Mouse (Mus musculus) midbrain, postnatal 0 days (tissue): Measurements from ENCODE around the gene 4921536K21Rik. TPM values are rescaled to one million over a fixed set of nuclear protein-coding genes. Genes with fewer than 3 reads are reported as not detected.

Source experiments
- ATAC-seq: fragments of 200-750 bp; cut with Nextera tagmentation; 2 replicates; pipeline ENCODE4 v1.8.0; 2017; ENCODE audit warnings: moderate number of reproducible peaks, mild to moderate bottlenecking, moderate TSS enrichment, moderate library complexity; ENCODE audit not compliant: low FRiP score
- DNase-seq: peaks from one replicate; pipeline ENCODE4 v3.0.0-alpha.2; 2015; ENCODE audit warnings: low spot score
- H3K27ac ChIP-seq: fragments of 300-500 bp; sonication (generic); 2 replicates; pipeline ENCODE4 v1.5.1; 2014; ENCODE audit warnings: low read depth, mild to moderate bottlenecking, low read length, mixed read lengths
- H3K27me3 ChIP-seq: fragments of 300-500 bp; sonication (generic); 2 replicates; pipeline ENCODE4 v1.6.1; 2014; ENCODE audit warnings: low read length, control low read depth, mixed read lengths; ENCODE audit not compliant: insufficient read depth
- H3K36me3 ChIP-seq: fragments of 300-500 bp; sonication (generic); 2 replicates; pipeline ENCODE4 v1.6.1; 2014; ENCODE audit warnings: low read length, control low read depth, mixed read lengths; ENCODE audit not compliant: insufficient read depth
- H3K4me1 ChIP-seq: fragments of 300-500 bp; sonication (generic); 2 replicates; pipeline ENCODE4 v1.6.1; 2014; ENCODE audit warnings: mild to moderate bottlenecking, control low read depth, antibody characterized with exemption, low read length, mixed read lengths; ENCODE audit not compliant: insufficient read depth
- H3K4me2 ChIP-seq: fragments of 300-500 bp; sonication (generic); 2 replicates; pipeline ENCODE4 v1.6.1; 2014; ENCODE audit warnings: low read depth, mild to moderate bottlenecking, low read length, mixed read lengths; ENCODE audit not compliant: poor library complexity, severe bottlenecking
- H3K4me3 ChIP-seq: fragments of 300-500 bp; sonication (generic); 2 replicates; pipeline ENCODE4 v1.5.1; 2014; ENCODE audit warnings: low read depth, mild to moderate bottlenecking, low read length, moderate library complexity
- H3K9ac ChIP-seq: fragments of 300-500 bp; sonication (generic); replicated peaks from 2 replicates; pipeline ENCODE4 v1.6.1; 2014; ENCODE audit warnings: mild to moderate bottlenecking, low read length, moderate library complexity, mixed read lengths; ENCODE audit not compliant: poor library complexity, severe bottlenecking
- H3K9me3 ChIP-seq: fragments of 300-500 bp; sonication (generic); 2 replicates; pipeline ENCODE4 v1.6.1; 2016; ENCODE audit warnings: low read length, control low read depth
- CTCF ChIP-seq: IDR thresholded peaks from 2 replicates; pipeline ENCODE4 v1.5.1; 2016; ENCODE audit warnings: antibody characterized with exemption, mild to moderate bottlenecking
- WGBS: fragments of 180-500 bp; shearing (Covaris S2); extraction: QIAGEN DNeasy Blood & Tissue Kit; methylation state at CpG from one replicate; pipeline ENCODE4 v1.1.7; 2014; 5-methylcytosine and 5-hydroxymethylcytosine counted together
- polyA plus RNA-seq: library from polyadenylated mRNA; unstranded; fragments of >200 nt; fragmentation: Nextera tagmentation; extraction: Ambion mirVana; gene quantifications from 2 replicates; pipeline ENCODE4 v1.2.1, GENCODE M21; 2015
- total RNA-seq: library from RNA; depleted of rRNA; stranded (reverse); fragments of >200 nt; gene quantifications from 2 replicates; pipeline ENCODE4 v1.2.3, GENCODE M21; 2014

Gene 4921536K21Rik
- total and polyA plus RNA-seq, 2 experiments from 2014 or later: 0.41 to 0.49 TPM

GRCm38 (mm10) chr11:3895933-3896332, 1.0 kb upstream of the 4921536K21Rik start:
- no peak for TF ChIP-seq CTCF
- Histone ChIP-seq H3K4me1 (0 out of 2 replicates have a peak, but pooled peaks cover 3% of the 10 kb centered on the region), H3K27ac (no peak overlapping the region), H3K9me3 (no peaks in the 10 kb centered on the region), H3K27me3 (no peaks in the 10 kb centered on the region), H3K36me3 (peaks cover 19% of the 10 kb centered on the region), H3K4me3 (no peak overlapping the region), H3K4me2 (no peak overlapping the region), H3K9ac (no peak overlapping the region)
- no peak for ATAC-seq
- no peak for DNase-seq
- 91% methylated on average over 1 of the region's 1 CpGs for WGBS

GRCm38 (mm10) chr11:3895458-3895857, 560 bp upstream of the 4921536K21Rik start:
- peak overlapping the region; percentile 75 for H3K27ac ChIP-seq
- peak overlapping the region; percentile 76 for H3K9ac ChIP-seq
- H3K9me3 ChIP-seq: no peaks in the 10 kb centered on the region
- 0 out of 2 replicates have a peak, but pooled peaks cover 3% of the 10 kb centered on the region for H3K4me1 ChIP-seq
- H3K36me3 ChIP-seq: peaks cover 19% of the 10 kb centered on the region
- H3K27me3 ChIP-seq: no peaks in the 10 kb centered on the region
- 4% methylated on average over 10 of the region's 10 CpGs for WGBS
- peak overlapping the region; percentile 52 for H3K4me3 ChIP-seq
- DNase-seq (no peak), ATAC-seq (peak; percentile 3; the same call in 1 of the 2 replicates)
- H3K4me2 ChIP-seq: peak overlapping the region; percentile 78
- TF ChIP-seq CTCF: no peak

- no peak for TF ChIP-seq CTCF
- Histone ChIP-seq H3K27ac (0 out of 2 replicates have a peak overlapping the region, but pooled peaks have one; percentile 75), H3K9me3 (no peaks in the 10 kb centered on the region), H3K9ac (peak overlapping the region; percentile 76; the same call in 1 of the 2 replicates), H3K36me3 (peaks cover 19% of the 10 kb centered on the region), H3K4me2 (peak overlapping the region; percentile 78), H3K27me3 (no peaks in the 10 kb centered on the region), H3K4me1 (0 out of 2 replicates have a peak, but pooled peaks cover 3% of the 10 kb centered on the region), H3K4me3 (peak overlapping the region; percentile 52)
- ATAC-seq (no peak), DNase-seq (no peak)
- WGBS: 84% methylated on average over 6 of the region's 6 CpGs
Measured at GRCm38 (mm10) chr11:3893970-3894369, 928 bp downstream of the 4921536K21Rik start.

GRCm38 (mm10) chr11:3887331-3887730, 7.6 kb downstream of the 4921536K21Rik start:
- Histone ChIP-seq H3K4me2 (no peak overlapping the region), H3K27ac (no peak overlapping the region), H3K9me3 (no peaks in the 10 kb centered on the region), H3K36me3 (no peaks in the 10 kb centered on the region), H3K4me3 (no peak overlapping the region), H3K4me1 (no peaks in the 10 kb centered on the region), H3K9ac (no peak overlapping the region), H3K27me3 (no peaks in the 10 kb centered on the region)
- TF ChIP-seq CTCF: no peak
- DNase-seq (peak; percentile 15), ATAC-seq (no peak)
- 79% methylated on average over 5 of the region's 5 CpGs for WGBS

- ATAC-seq (no peak), DNase-seq (no peak)
- no peak overlapping the region for H3K4me2 ChIP-seq
- no peak for TF ChIP-seq CTCF
- H3K27me3 ChIP-seq: no peaks in the 10 kb centered on the region
- H3K27ac ChIP-seq: no peak overlapping the region
- no peaks in the 10 kb centered on the region for H3K9me3 ChIP-seq
- whole genome bisulfite sequencing: 95% methylated on average over 3 of the region's 3 CpGs
- no peak overlapping the region for H3K4me3 ChIP-seq
- H3K9ac ChIP-seq: no peak overlapping the region
- H3K36me3 ChIP-seq: no peaks in the 10 kb centered on the region
- H3K4me1 ChIP-seq: no peaks in the 10 kb centered on the region
Measured at GRCm38 (mm10) chr11:3883711-3884110, 11.2 kb downstream of the 4921536K21Rik start.

GRCm38 (mm10) chr11:3879836-3880235, 15.1 kb downstream of the 4921536K21Rik start:
- H3K27ac ChIP-seq: no peak overlapping the region
- H3K9ac ChIP-seq: no peak overlapping the region
- no peaks in the 10 kb centered on the region for H3K4me1 ChIP-seq
- ATAC-seq (no peak), DNase-seq (peak; percentile 80)
- H3K4me3 ChIP-seq: no peak overlapping the region
- TF ChIP-seq CTCF: peak; percentile 75
- no peaks in the 10 kb centered on the region for H3K36me3 ChIP-seq
- no peaks in the 10 kb centered on the region for H3K27me3 ChIP-seq
- 37% methylated on average over 2 of the region's 2 CpGs for WGBS
- no peak overlapping the region for H3K4me2 ChIP-seq
- no peaks in the 10 kb centered on the region for H3K9me3 ChIP-seq
